Mouse (Mus musculus): ENCODE measurements around the gene Shisa3.
A peak's percentile ranks its signal among the peaks of the same experiment; 100 is the strongest.

Gene Shisa3

GRCm38 (mm10) chr5:67607804-67608673 lies at the start of gene Shisa3:
Gene Shisa3, plus strand, starts transcription at chr5:67607882.
- peak; percentile 18 for DNase-seq

GRCm38 (mm10) chr5:67558644-67559043 lies 49.0 kb upstream of the Shisa3 start:
- DNase-seq, result no peak

DNA sequence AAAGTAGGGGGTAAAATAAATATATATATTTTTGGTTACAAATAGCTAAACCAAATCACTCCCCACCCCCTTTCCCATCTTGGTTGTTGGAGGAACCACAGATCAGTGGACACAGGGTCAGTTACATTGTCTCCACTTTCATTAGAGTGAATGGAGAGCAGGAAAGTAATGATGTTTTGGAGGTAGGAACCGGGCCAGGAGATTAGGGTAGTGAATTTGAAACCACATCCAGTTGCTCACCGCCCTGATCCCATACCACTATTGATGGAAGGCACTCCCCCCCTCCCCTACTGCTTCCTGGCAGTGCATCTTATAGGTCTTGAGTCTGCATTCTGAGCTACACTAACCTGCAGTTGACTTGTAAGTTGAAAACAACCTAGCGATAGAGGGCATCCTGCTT lies 48.6 kb upstream of the Shisa3 start:
- DNase-seq, result no peak

- DNase-seq, result peak; percentile 31
Observed at GRCm38 (mm10) chr5:67572552-67573155, 35.0 kb upstream of the Shisa3 start.

DNA sequence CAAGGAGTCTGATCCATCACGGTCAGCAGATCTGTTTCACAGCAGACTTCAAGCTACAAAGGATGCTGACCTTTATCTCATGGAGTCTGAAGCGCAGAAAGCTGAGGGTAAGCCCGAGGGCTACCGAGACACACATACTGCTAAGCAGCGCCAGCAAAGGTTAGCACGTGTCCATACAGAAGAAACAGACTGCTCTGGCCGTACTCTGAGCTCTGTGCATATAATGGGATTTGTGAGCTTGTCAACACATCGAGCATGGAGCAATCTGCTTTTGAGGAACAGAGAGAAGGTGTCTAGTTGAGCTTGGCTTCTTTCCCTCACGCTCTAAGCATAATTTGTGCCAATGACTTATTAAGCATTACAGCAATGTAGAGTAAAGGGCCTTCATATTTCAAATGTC lies 33.6 kb upstream of the Shisa3 start:
- DNase-seq, result no peak

DNA sequence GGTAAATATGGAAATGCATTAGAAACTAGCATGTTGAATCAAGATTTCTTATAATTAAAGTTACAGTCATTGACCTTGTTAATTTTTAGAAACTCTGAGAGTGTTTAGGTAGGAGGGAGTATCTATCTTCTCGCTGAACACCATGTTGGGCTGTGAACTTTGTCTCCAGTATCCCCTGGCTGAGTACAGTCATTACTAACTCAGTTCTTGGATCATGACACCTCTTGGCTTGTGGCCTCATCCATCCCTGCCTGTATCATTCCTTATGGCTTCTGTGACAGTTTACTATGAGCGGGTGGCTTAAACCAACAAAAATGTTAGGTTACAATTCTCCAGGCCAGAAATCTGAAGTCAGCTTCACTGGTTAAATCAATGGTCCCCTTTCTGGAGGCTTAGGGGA lies 32.0 kb upstream of the Shisa3 start:
- DNase-seq, result no peak

- DNase-seq, result peak; percentile 27
Observed at GRCm38 (mm10) chr5:67579725-67580633, 27.7 kb upstream of the Shisa3 start.

- peak; percentile 28 for DNase-seq
Observed at GRCm38 (mm10) chr5:67595070-67595469, 12.6 kb upstream of the Shisa3 start.

GRCm38 (mm10) chr5:67595629-67596028 lies 12.1 kb upstream of the Shisa3 start:
- no peak for DNase-seq

DNA sequence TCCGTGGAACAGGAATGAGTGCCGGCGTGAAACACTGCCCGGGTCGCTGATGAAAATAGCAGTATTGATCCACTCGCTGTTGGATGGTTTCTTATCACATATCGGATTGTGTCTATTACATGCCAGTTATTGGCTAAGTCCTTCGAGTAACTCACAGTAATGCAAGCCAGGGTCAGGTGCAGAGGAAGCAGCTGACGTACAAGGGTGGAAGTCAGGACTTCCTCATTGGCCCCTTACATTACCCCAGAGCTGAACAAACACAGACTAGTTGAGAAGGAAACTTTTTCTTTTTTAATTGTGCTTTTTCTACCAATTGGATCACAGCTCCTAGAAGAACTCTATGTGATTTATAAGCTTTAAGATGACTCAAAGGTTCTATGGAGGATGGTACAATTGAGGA lies 7.7 kb upstream of the Shisa3 start:
- DNase-seq, result no peak

DNA sequence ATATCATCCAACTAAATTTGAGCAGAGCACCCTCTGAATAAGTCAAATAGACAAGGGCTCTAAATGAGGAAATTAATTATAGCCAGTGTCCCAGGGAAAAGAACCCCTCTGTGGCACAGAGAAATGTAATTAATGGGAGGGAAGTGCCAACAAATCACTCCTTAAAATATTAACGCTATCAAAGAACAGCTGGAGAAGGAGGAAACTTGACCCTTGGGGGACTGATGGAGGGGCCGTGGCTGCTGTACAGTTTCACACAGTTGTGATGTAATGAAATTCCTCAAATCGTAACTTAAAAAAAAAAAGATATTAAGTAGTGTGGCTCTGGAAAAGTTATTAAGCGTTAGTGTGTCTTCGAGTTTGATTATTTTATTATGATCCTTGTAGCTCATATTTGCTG lies 1.7 kb upstream of the Shisa3 start:
- no peak for DNase-seq

- no peak for DNase-seq
Observed at GRCm38 (mm10) chr5:67606916-67607803, 522 bp upstream of the Shisa3 start.

GRCm38 (mm10) chr5:67608674-67609519 lies 1.2 kb downstream of the Shisa3 start:
- no peak for DNase-seq

- DNase-seq, result no peak
Observed at GRCm38 (mm10) chr5:67609520-67609837, 1.8 kb downstream of the Shisa3 start.

DNA sequence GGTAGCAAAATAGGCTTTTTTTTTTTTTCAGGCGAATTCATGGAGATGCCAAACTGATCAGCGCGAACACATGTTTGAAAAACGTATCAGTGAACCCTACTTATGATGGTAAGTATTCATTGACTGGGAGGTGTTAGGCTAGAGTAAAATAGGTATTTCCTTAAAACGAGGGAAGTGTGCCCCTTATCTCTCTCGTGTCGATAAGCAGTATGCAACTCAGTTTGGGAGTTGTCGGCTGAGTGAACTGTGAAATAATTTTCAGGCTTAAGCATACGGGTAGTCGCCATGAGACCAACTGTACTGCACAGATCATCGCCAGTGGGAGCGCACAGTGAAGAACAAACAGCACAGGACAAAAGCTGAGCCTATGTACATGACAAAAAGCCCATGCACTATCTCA lies 13.5 kb downstream of the Shisa3 start:
- no peak for DNase-seq

DNA sequence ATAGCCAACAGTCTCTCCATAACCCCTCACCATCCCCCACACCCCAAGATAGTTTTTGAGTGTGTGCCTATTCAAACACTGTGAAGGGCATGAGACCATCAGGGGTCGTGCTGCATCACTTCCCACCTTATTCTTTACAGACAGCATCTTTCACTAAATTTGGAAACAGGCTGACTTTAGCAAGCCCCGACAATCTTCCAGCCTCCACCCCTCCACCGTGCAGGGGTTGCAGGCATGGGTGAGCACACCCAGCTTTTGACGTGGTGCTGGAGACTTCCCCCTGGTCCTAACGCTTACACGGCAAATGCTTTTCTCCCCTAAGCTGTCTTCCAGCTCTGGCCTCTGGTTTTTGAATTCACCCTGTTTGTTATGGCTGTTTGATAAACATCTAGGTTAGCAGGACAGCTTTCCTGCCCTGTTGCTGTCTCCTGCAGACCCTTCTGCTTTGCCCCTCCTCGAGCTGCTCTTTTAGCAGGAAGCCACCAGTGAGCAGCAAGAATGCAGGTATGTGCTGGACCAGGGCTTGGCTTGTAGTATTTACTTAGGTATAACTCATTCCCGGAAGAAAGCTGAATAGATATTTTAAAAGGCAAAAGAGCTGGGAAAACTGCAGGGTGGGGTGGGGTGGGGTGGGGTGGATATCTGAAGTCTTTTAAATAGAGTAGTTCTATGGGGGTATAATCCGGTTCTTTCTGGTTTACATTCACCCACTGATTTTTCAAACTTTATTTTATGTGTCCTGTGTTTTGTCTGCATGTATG lies 20.7 kb downstream of the Shisa3 start:
- no peak for DNase-seq

GRCm38 (mm10) chr5:67629440-67629839 lies 21.8 kb downstream of the Shisa3 start:
- DNase-seq, result no peak

DNA sequence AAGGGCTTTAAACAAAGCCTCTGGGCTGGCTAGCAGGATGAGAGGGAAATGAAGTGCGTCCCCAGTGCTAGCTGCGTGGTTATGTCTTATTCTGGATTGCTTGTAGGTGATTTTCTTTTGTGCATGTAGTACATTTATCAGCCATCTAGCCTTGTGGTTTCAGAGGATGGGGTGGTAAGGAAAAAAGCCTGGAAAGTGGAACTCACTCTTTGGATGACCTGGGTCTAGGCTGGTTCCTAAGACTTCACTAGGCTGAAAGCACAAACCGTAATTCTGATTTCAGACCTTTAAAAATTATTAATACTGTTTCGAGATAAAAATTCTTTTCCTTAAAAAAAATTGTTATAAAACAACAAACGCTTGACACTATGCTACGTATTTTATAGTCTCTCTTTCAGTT lies 22.2 kb downstream of the Shisa3 start:
- no peak for DNase-seq

GRCm38 (mm10) chr5:67631261-67631660 lies 23.6 kb downstream of the Shisa3 start:
- no peak for DNase-seq

DNA sequence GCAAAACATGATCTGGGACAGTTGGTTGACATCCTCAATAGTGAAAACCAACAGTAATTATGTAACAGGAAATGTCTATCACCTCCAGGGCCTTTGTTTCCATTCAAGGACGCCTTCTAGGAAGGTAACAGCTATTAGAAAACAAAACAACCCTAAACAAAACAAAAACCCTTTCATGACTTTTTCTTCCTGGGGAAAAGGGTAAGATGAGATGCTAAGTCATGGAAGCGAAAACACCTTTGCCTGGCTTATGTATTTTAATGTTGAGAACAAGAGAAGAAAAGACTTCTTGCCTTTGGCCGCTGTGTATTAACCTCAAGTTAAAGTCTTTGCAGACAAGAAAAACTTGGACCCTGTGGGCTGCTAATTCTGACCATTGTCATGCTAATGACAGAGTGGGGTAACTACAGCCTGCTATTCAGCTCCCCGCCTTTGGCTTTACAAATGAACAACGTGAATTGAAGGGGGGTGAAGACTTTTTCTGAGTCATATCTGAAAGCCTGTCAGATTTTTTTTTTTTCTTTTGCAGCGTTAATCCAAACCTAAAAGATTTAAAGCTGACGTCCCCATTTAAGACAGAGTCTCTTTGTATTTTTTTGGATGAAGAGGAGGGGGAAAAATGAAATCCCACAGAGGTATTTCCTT lies 25.6 kb downstream of the Shisa3 start:
- no peak for DNase-seq
